Mouse (Mus musculus) ovary, adult 18-20 months (tissue): ENCODE results near the gene Syt8.

ENCODE experiments used
- DNase-seq: peaks from one replicate; pipeline ENCODE4 v3.0.0; 2022; ENCODE audit warnings: low spot score, mixed read lengths

The Syt8 gene

DNA sequence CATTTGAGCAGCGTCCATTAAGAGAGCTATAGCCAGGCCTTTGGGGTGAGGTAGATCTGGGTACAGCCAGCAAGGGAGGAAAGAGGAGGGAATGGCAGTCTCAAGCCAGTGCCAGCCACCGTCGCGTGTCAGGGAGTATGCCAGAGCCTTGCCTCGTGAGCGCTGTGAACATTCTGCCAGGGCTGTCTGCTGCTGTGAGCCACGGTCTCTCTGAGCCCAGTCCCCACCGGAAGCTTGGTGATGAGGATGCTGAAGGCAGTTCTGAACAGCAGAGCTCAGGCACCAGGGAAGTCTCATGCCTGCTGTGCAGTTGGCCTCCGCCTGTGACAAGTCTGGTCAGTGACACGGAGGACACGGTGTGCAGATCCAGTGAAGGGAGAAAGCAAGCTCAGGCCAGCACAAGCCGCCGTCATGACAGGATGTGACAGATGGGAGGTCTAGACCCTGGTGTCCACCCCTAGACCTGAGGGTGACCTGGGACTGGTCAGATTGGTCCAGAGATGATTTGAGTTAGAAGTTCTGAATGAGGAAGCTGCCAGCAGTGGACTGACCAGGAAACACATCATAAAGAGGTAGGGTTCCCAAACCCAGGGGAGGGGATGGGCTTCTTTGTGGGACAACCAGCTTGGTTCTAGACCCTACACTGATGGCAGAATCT is 42.3 kb downstream of the Syt8 start:
- no peak for DNase-seq

DNA sequence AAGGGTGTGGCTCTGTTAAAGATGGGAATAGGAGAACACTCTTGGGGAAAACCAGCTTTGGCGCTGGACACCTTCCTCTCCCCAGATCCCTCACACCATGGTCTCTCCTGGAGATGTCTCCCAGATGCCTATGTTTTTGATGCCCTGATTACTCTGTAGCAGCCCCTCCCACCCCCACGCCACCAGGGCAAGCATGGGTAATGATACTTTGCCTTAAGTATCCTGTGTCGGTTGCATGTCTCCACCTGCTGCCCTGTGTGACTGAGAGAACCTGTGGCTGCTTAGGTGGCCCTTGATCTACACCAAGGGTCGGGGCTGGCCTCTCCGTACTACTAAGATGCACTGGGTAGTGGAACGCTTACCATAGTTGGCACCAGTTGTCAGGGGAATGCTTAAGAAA is 43.4 kb downstream of the Syt8 start:
- DNase-seq, result no peak

DNA sequence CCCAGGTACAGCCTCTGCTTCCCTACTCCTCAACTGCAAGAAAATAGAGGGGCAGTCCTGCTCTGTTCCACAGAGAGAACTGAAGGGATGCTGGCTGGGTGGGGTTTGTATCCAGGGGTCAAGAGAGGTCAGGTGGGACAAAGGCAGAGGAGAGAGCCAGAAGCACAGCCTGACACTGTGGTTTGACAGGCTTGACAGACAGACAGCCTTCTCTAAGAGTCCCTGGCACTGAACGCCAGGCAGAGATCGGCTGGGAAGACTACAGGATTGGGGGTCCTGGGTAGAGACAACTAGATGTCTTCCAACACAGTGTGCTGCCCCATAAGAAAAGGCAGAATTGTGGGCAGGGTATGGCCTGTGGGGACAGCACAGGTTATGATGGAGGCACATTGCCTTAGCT is 43.9 kb downstream of the Syt8 start:
- DNase-seq, result no peak

DNA sequence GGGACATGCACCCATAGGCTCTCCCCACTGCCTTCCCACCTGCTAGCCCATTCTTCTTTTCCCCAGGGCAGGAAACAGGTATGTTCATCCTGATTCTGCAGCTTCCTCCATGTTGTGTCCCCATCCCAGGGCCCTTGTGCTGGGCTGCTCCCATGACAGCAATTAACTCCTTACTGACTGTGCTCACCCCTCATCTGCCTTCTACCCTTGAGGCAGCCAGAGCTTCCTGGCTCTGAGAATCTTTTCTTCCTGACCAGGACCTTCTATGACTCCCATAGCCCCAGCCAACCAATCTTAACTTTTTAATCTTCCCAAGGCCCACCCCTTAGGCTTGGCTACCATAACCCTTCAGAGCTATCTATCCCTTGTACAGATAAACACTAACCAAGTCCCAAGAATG is 44.7 kb downstream of the Syt8 start:
- DNase-seq, result no peak

DNA sequence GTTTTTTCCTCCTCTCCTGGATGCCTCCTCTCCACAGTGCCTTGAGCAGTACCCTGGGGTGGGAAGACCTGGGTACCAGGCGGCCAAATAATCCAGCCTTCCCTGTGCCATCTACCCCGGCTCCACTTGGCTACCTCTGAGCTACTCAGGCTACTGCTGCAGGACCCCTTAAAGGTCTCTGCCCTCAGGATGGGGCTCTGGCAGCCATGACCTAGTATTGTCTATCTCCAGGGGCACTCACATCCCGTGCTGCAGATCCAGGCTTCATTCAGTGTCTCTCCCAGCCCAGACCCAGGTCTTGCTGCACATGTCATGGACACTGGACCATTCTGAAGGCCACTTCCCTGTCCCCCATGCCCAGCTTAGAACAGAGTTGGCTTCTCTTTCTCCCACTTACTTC is 45.2 kb downstream of the Syt8 start:
- DNase-seq, result no peak

DNA sequence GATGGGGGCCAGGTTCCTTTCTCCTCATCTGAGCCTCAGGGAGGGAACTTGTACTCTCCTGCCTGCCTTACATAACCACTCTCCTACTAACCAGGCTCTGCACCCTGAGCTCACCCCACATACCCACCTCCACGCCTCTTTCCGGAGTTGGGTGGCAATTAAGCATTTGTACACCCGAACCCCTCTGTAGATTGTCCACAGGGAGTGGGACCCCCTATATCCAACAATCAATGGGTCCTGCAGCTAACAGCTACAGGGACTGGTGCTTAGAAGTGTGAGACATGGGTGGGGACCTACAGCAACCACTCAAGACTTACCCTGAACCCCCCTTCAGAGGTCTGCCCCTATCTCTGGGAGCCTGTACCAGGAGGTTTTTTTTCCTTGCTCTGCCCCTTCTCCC is 46.0 kb downstream of the Syt8 start:
- no peak for DNase-seq

DNA sequence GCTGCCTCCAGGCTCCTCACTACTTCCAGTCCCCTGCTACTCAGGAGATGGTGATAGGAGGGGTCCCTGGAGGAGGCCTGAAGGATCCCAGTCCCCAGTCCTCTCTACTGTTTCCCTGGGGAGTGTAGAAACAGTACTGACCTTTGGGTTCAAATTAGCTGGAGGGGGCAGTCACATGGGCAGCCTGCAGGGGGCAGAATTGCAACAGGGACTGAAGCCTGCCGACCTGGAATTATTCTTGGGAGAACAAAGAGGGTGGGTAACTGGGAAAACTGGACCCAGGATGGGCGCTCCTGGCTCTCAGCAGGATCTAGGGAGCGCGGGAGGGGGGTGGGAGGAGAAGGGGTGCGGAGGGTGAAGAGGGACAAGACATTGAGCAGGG is 46.5 kb downstream of the Syt8 start:
- no peak for DNase-seq

DNA sequence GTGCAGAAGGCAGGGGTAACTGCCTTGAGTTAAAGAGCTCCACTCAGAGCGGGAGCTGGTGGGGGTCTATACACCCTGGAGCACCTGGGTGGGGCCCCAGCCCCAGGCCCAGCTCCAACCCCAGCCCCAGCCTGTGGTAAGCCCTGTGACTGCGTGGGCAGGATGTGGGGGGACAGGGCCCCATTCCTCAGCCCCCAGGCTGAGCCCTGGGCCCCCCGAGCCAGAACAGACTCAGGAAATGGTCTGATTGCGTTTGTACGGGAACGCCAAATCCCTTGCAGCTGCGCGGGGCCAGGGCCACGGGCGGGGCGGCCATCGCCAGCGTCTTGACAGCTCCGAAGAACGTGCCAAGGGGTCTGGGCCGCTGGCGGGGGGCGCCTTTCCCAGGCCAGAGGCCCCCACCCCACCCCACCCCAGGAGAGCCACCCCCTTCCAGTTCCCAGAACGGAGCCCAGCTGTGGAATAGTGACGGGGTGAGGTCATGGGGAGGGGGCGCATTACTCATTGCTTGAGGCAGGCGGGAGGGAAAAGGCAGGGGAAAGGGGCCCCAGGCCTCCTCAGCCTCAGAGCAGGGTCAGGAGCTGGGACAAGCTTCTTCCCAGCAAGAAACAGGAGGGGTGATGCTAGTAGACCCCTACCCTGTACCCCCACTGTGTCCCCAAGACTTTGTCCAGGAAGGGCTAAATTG is 47.1 kb downstream of the Syt8 start:
- DNase-seq, result no peak

DNA sequence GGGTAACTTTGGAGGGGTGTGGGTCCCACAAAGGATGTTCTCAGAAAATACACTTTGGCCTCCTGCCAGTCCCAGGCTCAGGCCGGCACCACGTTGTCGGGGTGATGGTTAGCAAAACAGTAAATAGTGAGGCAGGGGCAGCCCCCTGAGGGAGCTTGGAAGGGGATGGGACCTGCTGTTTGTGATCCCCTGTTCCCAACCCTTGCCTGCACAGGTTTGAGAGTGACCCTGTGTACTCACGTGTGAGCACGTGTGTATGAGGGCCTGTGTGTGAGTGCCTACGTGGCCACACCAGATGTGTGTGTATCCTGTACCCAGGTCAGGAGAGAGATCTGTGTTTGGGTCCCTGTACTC is 47.6 kb downstream of the Syt8 start:
- DNase-seq, result no peak

DNA sequence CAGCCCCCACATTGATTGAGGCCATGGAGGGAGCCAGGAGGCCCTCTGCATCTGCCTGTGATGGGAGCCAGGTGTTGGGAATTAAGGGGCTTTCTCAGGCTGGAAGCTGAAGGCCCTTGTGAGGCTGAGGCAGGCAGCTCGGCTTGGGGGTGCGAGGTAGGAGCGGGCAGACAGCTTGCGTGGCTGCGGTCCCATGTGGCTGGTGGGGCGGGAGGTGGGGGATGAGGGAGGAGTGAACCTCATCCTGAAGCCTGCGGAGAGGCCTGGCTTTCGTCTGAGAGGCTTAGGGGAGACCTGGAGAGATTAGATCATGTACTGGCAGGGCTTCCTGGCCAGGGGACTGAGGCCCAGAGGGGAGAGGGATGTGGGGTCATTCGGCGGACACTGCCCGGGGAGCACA is 48.5 kb downstream of the Syt8 start:
- no peak for DNase-seq

DNA sequence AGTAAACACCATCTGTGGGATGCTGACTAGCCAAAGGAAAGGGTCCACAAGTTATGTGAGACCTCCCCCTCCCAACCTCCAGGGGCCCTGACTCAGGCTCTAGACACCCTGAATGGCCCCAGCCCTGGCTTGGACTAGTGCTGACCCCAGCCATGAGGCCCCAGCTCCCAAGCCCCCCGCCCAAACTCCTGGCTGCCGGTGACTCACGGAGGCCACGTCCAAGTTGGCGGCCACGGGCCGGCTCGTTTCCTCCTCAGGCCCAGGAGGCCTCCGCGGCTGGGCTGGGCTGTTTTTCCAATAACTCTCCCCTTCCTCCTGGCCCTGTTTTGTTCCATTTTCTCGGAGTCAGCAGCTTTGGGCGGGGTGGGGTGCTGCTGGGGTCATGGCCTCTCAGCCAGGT is 50.1 kb downstream of the Syt8 start:
- no peak for DNase-seq

DNA sequence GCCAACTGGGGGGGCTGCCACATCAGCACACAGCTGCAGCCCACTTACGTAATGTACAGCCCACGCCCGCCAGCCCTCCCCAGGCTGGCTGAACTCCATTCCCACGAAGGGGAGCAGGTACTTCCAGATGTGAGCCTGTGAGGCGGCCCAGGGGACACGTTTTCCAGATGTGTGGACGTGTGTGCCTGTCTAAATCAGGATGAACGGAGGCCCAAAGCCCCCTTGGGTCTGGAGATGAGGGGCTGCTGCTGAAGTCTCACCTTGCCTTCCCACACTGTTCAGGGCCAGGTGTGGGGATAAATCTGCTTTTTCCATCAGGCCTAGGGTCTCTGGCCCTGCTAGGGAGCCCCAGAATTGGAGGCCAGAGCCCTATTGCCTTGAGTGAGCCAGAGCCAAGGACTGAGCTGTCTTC is 52.1 kb downstream of the Syt8 start:
- no peak for DNase-seq

DNA sequence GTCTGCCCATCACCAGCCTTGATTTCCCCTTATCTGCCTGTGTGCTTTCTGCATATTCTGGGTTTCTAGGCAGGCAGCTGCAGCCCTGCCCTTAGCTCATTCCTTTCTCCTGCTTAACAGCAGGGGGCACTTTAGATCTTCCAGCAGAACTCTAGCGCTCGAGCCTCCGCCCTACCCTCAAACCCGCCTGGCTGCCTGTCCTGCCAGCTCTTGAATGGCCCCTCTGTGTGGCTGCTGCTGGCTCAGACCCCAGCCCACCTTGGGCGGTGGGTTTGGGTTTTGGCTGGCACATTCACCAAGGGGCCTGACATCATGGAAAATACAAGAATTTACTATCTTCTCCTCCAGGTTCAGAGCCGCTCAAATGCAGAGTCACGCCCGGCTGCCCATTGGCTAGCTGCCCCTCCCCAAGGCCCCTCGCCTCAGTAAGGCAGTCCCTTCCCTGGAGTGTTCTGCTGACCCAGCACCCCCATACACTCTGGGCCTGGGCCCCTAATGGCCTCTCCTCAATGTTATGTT is 52.8 kb downstream of the Syt8 start:
- DNase-seq, result no peak

DNA sequence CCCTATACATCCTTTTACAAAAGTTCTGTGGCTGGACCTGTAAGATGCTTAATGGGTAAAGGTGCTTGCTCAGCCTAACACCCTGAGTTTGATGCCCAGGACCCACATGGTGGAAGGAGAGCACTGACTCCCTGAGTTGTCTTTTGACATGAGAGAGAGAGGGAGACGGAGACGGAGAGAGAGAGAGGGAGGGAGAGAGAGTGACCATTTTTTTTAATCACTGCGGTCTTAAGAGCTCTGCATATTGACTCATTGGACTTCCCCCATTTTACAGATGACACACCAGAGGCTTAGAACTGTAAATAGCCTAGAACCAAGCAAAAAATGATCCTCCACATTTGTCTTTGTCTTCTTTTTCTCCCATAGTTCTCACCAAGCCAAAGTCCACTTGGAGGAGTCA is 53.4 kb downstream of the Syt8 start:
- no peak for DNase-seq
